Mouse (Mus musculus): ENCODE results near the gene Men1.

- no peak for TF ChIP-seq ZMIZ1 (IDR thresholded peaks at IDR 0.05; ENCODE audit: low read depth, low read length)
- TF ChIP-seq BHLHE40 (IDR thresholded peaks at IDR 0.05; ENCODE audit: low read depth, low read length): no peak
- no peak for TF ChIP-seq POLR2A (IDR thresholded peaks at IDR 0.05; ENCODE audit: low read depth, low read length)
- TF ChIP-seq CTCF (conservative IDR thresholded peaks at IDR 0.05 in 1 of 2, IDR thresholded peaks at IDR 0.05 in 1 of 2; ENCODE audit: low read depth in 2 of 2, low read length in 2 of 2): no peak
- no peak for TF ChIP-seq POLR2AphosphoS2 (IDR thresholded peaks at IDR 0.05; ENCODE audit: low read depth, low read length)
- no peak for TF ChIP-seq ZNF384 (IDR thresholded peaks at IDR 0.05; ENCODE audit: low read depth, low read length)
- TF ChIP-seq UBTF (IDR thresholded peaks at IDR 0.05; ENCODE audit: low read depth, low read length): no peak
- TF ChIP-seq E2F4 (IDR thresholded peaks at IDR 0.05; ENCODE audit: insufficient replicate concordance, low read depth, low read length): no peak
- TF ChIP-seq TCF12 (IDR thresholded peaks at IDR 0.05; ENCODE audit: low read depth, low read length): no peak
These were observed 21.0 kb upstream of the Men1 start for GRCm38 (mm10) chr19:6313796-6314195.
